Mouse (Mus musculus): ENCODE results near the gene Usp21. TPM values are rescaled to one million over a fixed set of nuclear protein-coding genes. Genes with fewer than 3 reads are reported as not detected.

The Usp21 gene
- polyA plus RNA-seq, 1 experiment from 2014 or later, result 110 TPM

- Histone ChIP-seq H3K4me2 (ENCODE audit: low read depth, low read length, severe bottlenecking) (no peak overlapping the region), H3K27me3 (ENCODE audit: control insufficient read depth, insufficient read depth, low read length) (no peaks in the 10 kb centered on the region), H3K36me3 (ENCODE audit: control insufficient read depth, insufficient read depth, low read length) (peaks cover 10% of the 10 kb centered on the region; the same call in 1 of the 2 replicates), H3K4me1 (replicated peaks; ENCODE audit: control insufficient read depth, insufficient read depth, low read length) (peaks cover 14% of the 10 kb centered on the region; the same call in 1 of the 2 replicates), H3K4me3 (ENCODE audit: low read depth, low read length) (no peak overlapping the region), H3K9ac (ENCODE audit: low read length) (no peak overlapping the region), H3K9me3 (ENCODE audit: control insufficient read depth, low read length) (no peaks in the 10 kb centered on the region), H3K27ac (ENCODE audit: low read depth, low read length) (no peak overlapping the region)
- ATAC-seq (replicated peaks; ENCODE audit: low FRiP score), result no peak
- WGBS, result 83% methylated on average over 11 of the region's 11 CpGs
- peak; percentile 19 for DNase-seq (ENCODE audit: low spot score)
Observed at GRCm38 (mm10) chr1:171275144-171275734, 12.6 kb downstream of the Usp21 start.

GRCm38 (mm10) chr1:171274171-171274570 is 13.6 kb downstream of the Usp21 start:
- Histone ChIP-seq H3K9ac (ENCODE audit: low read length) (no peak overlapping the region), H3K4me3 (ENCODE audit: low read depth, low read length) (no peak overlapping the region), H3K4me1 (replicated peaks; ENCODE audit: control insufficient read depth, insufficient read depth, low read length) (peaks cover 8% of the 10 kb centered on the region; the same call in 1 of the 2 replicates), H3K27me3 (ENCODE audit: control insufficient read depth, insufficient read depth, low read length) (no peaks in the 10 kb centered on the region), H3K9me3 (ENCODE audit: control insufficient read depth, low read length) (no peaks in the 10 kb centered on the region), H3K27ac (ENCODE audit: low read depth, low read length) (no peak overlapping the region), H3K36me3 (ENCODE audit: control insufficient read depth, insufficient read depth, low read length) (peaks cover 10% of the 10 kb centered on the region; the same call in 1 of the 2 replicates), H3K4me2 (ENCODE audit: low read depth, low read length, severe bottlenecking) (no peak overlapping the region)
- ATAC-seq (replicated peaks; ENCODE audit: low FRiP score) (no peak), DNase-seq (ENCODE audit: low spot score) (peak; percentile 18)
- 93% methylated on average over 12 of the region's 12 CpGs for WGBS

GRCm38 (mm10) chr1:171272086-171272485 is 15.7 kb downstream of the Usp21 start:
- no peak overlapping the region for H3K4me3 ChIP-seq (ENCODE audit: low read depth, low read length)
- no peak overlapping the region for H3K9ac ChIP-seq (ENCODE audit: low read length)
- peaks cover 8% of the 10 kb centered on the region; the same call in 1 of the 2 replicates for H3K4me1 ChIP-seq (replicated peaks; ENCODE audit: control insufficient read depth, insufficient read depth, low read length)
- H3K27me3 ChIP-seq (ENCODE audit: control insufficient read depth, insufficient read depth, low read length), result no peaks in the 10 kb centered on the region
- H3K27ac ChIP-seq (ENCODE audit: low read depth, low read length), result no peak overlapping the region
- ATAC-seq (replicated peaks; ENCODE audit: low FRiP score) (no peak), DNase-seq (ENCODE audit: low spot score) (no peak)
- H3K4me2 ChIP-seq (ENCODE audit: low read depth, low read length, severe bottlenecking), result no peak overlapping the region
- no peaks in the 10 kb centered on the region for H3K9me3 ChIP-seq (ENCODE audit: control insufficient read depth, low read length)
- 90% methylated on average over 3 of the region's 3 CpGs for WGBS
- peaks cover 10% of the 10 kb centered on the region; the same call in 1 of the 2 replicates for H3K36me3 ChIP-seq (ENCODE audit: control insufficient read depth, insufficient read depth, low read length)

- H3K4me3 ChIP-seq (ENCODE audit: low read depth, low read length), result no peak overlapping the region
Observed at GRCm38 (mm10) chr1:171271622-171272021, 16.2 kb downstream of the Usp21 start.

DNA sequence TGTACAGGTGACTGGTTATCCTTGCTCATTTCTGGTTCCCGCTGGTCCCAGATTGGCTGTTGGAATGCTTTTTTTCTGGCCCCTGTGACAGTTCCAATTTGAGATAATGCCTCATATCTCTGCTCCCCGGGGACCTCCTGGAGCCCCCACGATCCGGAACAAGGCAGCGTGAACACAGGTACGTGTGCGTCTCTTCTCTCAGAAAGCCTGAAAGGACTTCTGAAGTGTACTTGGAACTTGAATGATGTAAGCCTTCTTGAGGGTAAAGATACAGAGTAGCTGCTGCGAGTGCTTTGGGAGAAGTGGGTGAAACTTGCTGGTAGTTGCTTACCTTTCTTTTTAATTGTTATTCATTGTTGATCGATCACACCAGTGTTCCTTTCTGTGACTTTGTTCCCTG is 16.6 kb downstream of the Usp21 start:
- H3K27ac ChIP-seq (ENCODE audit: low read depth, low read length), result no peak overlapping the region
- peak overlapping the region; percentile 99 for H3K4me2 ChIP-seq (ENCODE audit: low read depth, low read length, severe bottlenecking)
- H3K4me3 ChIP-seq (ENCODE audit: low read depth, low read length), result peak overlapping the region; percentile 65
- H3K9ac ChIP-seq (ENCODE audit: low read length), result peak overlapping the region; percentile 81
- DNase-seq (ENCODE audit: low spot score), result no peak
- no peaks in the 10 kb centered on the region for H3K27me3 ChIP-seq (ENCODE audit: control insufficient read depth, insufficient read depth, low read length)
- H3K4me1 ChIP-seq (replicated peaks; ENCODE audit: control insufficient read depth, insufficient read depth, low read length), result peaks cover 8% of the 10 kb centered on the region; the same call in 1 of the 2 replicates
- no peak for ATAC-seq (replicated peaks; ENCODE audit: low FRiP score)
- H3K9me3 ChIP-seq (ENCODE audit: control insufficient read depth, low read length), result no peaks in the 10 kb centered on the region
- H3K36me3 ChIP-seq (ENCODE audit: control insufficient read depth, insufficient read depth, low read length), result peaks cover 5% of the 10 kb centered on the region; the same call in 1 of the 2 replicates
- 58% methylated on average over 9 of the region's 9 CpGs for WGBS

More at GRCm38 (mm10) chr1:171271622-171272021, 16.2 kb downstream of the Usp21 start:
- H3K9me3 ChIP-seq (ENCODE audit: control insufficient read depth, low read length), result no peaks in the 10 kb centered on the region
- H3K27me3 ChIP-seq (ENCODE audit: control insufficient read depth, insufficient read depth, low read length), result no peaks in the 10 kb centered on the region
- ATAC-seq (replicated peaks; ENCODE audit: low FRiP score), result no peak
- WGBS, result 78% methylated on average over 10 of the region's 10 CpGs
- H3K4me1 ChIP-seq (replicated peaks; ENCODE audit: control insufficient read depth, insufficient read depth, low read length), result peaks cover 8% of the 10 kb centered on the region; the same call in 1 of the 2 replicates
- no peak overlapping the region for H3K27ac ChIP-seq (ENCODE audit: low read depth, low read length)
- no peak overlapping the region for H3K4me2 ChIP-seq (ENCODE audit: low read depth, low read length, severe bottlenecking)
- peaks cover 9% of the 10 kb centered on the region; the same call in 1 of the 2 replicates for H3K36me3 ChIP-seq (ENCODE audit: control insufficient read depth, insufficient read depth, low read length)
- no peak for DNase-seq (ENCODE audit: low spot score)
- H3K9ac ChIP-seq (ENCODE audit: low read length), result no peak overlapping the region

DNA sequence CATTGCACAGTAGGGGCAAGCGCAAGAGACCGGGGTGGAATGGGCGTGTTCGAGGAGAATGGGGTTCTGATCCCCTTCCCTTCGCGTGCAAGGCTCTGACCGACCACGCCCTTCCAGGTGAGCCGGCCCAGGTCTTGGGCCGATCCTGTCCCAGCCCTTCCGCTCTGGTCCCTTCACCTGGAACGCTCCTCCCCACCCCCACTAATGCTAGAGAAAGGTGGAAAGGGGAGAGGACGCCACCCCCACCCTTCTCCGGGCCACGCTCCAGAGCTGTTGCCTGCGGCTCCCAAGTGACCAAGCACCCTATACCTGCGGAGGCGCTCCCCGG is 17.3 kb downstream of the Usp21 start:
- H3K9me3 ChIP-seq (ENCODE audit: control insufficient read depth, low read length), result no peaks in the 10 kb centered on the region
- under 1% methylated on average over 19 of the region's 19 CpGs for WGBS
- no peak for DNase-seq (ENCODE audit: low spot score)
- peaks cover 8% of the 10 kb centered on the region; the same call in 1 of the 2 replicates for H3K4me1 ChIP-seq (replicated peaks; ENCODE audit: control insufficient read depth, insufficient read depth, low read length)
- peak overlapping the region; percentile 99 for H3K4me2 ChIP-seq (ENCODE audit: low read depth, low read length, severe bottlenecking)
- peak overlapping the region; percentile 81 for H3K9ac ChIP-seq (ENCODE audit: low read length)
- H3K27ac ChIP-seq (ENCODE audit: low read depth, low read length), result no peak overlapping the region
- H3K27me3 ChIP-seq (ENCODE audit: control insufficient read depth, insufficient read depth, low read length), result no peaks in the 10 kb centered on the region
- ATAC-seq (replicated peaks; ENCODE audit: low FRiP score), result peak; percentile 75; the same call in 1 of the 2 replicates
- no peaks in the 10 kb centered on the region; the same call in 1 of the 2 replicates for H3K36me3 ChIP-seq (ENCODE audit: control insufficient read depth, insufficient read depth, low read length)
- H3K4me3 ChIP-seq (ENCODE audit: low read depth, low read length), result peak overlapping the region; percentile 65

DNA sequence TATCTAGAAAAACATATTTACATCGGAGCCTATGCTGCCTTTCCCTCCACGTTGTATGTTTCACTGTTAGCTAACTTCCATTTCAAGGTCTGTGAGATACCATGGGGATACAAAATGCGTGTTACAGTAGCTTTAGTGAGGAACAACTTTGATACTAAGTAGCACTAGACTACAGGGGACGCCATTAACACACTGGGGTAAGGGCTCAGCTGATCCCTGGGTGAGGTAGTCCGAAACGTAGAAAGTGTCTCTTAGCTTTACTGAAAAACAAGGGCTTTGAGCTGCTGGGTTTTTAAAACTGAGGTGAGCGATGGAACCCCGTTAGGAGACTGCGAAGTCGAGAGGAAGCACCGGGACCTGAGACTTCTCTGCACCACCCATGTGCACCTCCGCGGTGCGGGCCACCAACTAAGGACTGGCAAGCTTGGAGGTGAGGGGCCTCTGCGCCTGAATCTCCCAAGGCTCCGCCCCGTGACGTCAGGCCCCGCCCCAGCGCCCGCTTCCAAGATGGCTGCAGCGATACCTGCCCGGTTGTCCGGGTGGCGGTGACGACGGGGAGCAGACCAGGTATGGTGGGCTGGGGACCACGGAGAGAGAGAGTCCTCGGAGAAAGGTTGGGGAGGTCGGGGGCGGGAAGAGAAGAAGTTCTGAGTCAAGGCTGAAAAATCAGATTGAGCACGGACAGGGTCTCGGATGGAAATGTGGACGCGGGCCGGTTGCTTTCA is 17.8 kb downstream of the Usp21 start, which contains the start of gene B4galt3:
B4galt3 (plus strand) TSS at position 481 of the 725 bp plus-strand sequence.
- Histone ChIP-seq H3K27me3 (ENCODE audit: control insufficient read depth, insufficient read depth, low read length) (no peaks in the 10 kb centered on the region), H3K4me3 (ENCODE audit: low read depth, low read length) (peak within 1 kb of the TSS; percentile 65), H3K4me1 (replicated peaks; ENCODE audit: control insufficient read depth, insufficient read depth, low read length) (peaks cover 8% of the 10 kb centered on the region; the same call in 1 of the 2 replicates), H3K36me3 (ENCODE audit: control insufficient read depth, insufficient read depth, low read length) (no peaks in the 10 kb centered on the region; the same call in 1 of the 2 replicates), H3K27ac (ENCODE audit: low read depth, low read length) (no peak within 1 kb of the TSS), H3K4me2 (ENCODE audit: low read depth, low read length, severe bottlenecking) (peak within 1 kb of the TSS; percentile 99), H3K9me3 (ENCODE audit: control insufficient read depth, low read length) (no peaks in the 10 kb centered on the region), H3K9ac (ENCODE audit: low read length) (peak within 1 kb of the TSS; percentile 81)
- DNase-seq (ENCODE audit: low spot score) (peak; percentile 98), ATAC-seq (replicated peaks; ENCODE audit: low FRiP score) (peak; percentile 98)
- 3% methylated on average over 36 of the region's 36 CpGs for WGBS

GRCm38 (mm10) chr1:171268341-171268740 is 19.4 kb downstream of the Usp21 start:
- no peak for ATAC-seq (replicated peaks; ENCODE audit: low FRiP score)

More at GRCm38 (mm10) chr1:171268341-171268740, 19.4 kb downstream of the Usp21 start:
- H3K9me3 ChIP-seq (ENCODE audit: control insufficient read depth, low read length), result no peaks in the 10 kb centered on the region
- H3K4me1 ChIP-seq (replicated peaks; ENCODE audit: control insufficient read depth, insufficient read depth, low read length), result peaks cover 8% of the 10 kb centered on the region; the same call in 1 of the 2 replicates
- H3K27me3 ChIP-seq (ENCODE audit: control insufficient read depth, insufficient read depth, low read length), result no peaks in the 10 kb centered on the region
- no peak overlapping the region for H3K9ac ChIP-seq (ENCODE audit: low read length)
- no peak overlapping the region for H3K4me2 ChIP-seq (ENCODE audit: low read depth, low read length, severe bottlenecking)
- no peak overlapping the region for H3K4me3 ChIP-seq (ENCODE audit: low read depth, low read length)
- H3K36me3 ChIP-seq (ENCODE audit: control insufficient read depth, insufficient read depth, low read length), result no peaks in the 10 kb centered on the region; the same call in 1 of the 2 replicates
- DNase-seq (ENCODE audit: low spot score), result no peak
- 50% methylated on average over 1 of the region's 1 CpGs for WGBS
- no peak overlapping the region for H3K27ac ChIP-seq (ENCODE audit: low read depth, low read length)
